8 mouse cellular contexts compared by ENCODE assay signal in the genomic region with DNA sequence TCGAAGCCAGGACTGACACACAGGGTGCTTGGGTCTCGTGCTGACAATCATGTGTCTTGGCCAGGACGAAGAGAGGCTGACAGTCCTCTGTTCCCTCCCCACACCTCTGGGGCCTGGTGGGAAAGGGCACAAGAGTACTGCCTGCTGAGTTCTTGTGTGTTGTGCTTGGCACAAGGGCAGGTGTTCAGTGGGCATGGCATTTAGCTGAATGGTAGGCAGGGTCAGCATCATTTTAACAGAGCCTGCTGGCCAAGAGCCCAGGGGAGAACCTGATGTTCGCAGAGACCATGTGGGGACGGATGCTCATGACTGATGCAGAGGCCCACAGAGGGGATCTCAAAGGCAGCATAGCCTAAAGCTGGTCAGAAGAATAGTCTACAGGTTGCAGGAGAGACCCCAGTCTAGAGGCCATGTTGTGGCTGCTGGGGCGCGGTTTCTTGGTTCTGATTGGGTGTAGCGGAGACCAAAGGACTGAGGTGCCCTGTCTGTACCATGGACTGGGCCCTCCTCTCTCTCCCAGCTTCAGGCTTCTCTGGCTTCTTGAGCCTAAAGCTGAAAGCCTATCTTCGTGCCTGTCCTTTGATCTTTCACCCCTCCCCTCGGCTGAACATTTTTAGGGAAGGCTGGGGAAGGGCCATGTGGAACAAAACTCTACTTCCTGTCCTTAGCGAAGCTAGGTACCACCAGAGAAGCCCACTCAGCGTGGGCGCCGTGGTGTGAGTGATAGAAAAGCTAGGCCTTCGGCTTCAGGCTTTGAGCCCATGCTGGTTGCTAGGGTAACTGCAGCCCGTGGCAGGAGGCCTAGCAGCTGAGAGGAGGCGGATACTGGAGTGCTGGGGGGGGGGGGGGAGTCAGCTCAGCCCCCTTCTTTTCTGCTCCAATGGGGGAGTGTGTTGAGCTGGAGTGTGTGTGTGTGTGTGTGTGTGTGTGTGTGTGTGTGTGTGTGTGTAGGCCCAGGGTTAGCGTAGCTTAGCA.
A peak's percentile ranks its signal among the peaks of the same experiment; 100 is the strongest.
DNase-seq lines count a peak whose midpoint lies in the region; ATAC-seq and TF ChIP-seq lines count a peak whose summit lies in the region.
"Had no signal": no experiment of that assay in that cellular context is flagged by ENCODE, and none has a peak within 500 bp of the region (broad histone marks: within the 10 kb centered on the region; RNA-seq: fewer than 3 reads in every experiment).

No protein-coding gene starts in this region.

- no peak for TF ChIP-seq POLR2A in testis, adult 2 months (IDR thresholded peaks at IDR 0.05; ENCODE audit: control insufficient read depth, low read depth, low read length)

- intact Hi-C loops in left cerebral cortex, postnatal 4 days (cut with DNase I): no loop called here

- no peak for DNase-seq in testis, postnatal 10 days (ENCODE audit: low spot score)
- peak; percentile 91 for DNase-seq in hindbrain, postnatal 0 days (ENCODE audit: low spot score)
- peak; percentile 79 for DNase-seq in left cerebral cortex, postnatal 4 days
- DNase-seq in right cerebral cortex, postnatal 10 days (ENCODE audit: low spot score in 2 of 2): peak; percentile 93 to 96
- DNase-seq: liver, embryonic 13.5 days had no signal

- no peaks in the 10 kb centered on the region for H3K27me3 ChIP-seq in testis, adult 2 months (ENCODE audit: control insufficient read depth, insufficient read depth, low read length)
- H3K27me3 ChIP-seq in forebrain, embryonic 12.5 days: no peaks in the 10 kb centered on the region
- H3K27me3 ChIP-seq in hindbrain, postnatal 0 days (ENCODE audit: insufficient read depth, low read length): no peaks in the 10 kb centered on the region
- H3K27me3 ChIP-seq: liver, embryonic 13.5 days had no signal

- peak overlapping the region; percentile 54 for H3K4me3 ChIP-seq in testis, adult 2 months (ENCODE audit: control insufficient read depth, low read depth, low read length)
- H3K4me3 ChIP-seq in forebrain, embryonic 12.5 days (replicated peaks): no peak overlapping the region
- no peak overlapping the region for H3K4me3 ChIP-seq in hindbrain, postnatal 0 days (ENCODE audit: low read length)
- H3K4me3 ChIP-seq: liver, embryonic 13.5 days had no signal

- H3K9ac ChIP-seq in forebrain, embryonic 12.5 days: no peak overlapping the region
- no peak overlapping the region for H3K9ac ChIP-seq in hindbrain, postnatal 0 days (replicated peaks; ENCODE audit: low read length)
- H3K9ac ChIP-seq: liver, embryonic 13.5 days had no signal

- TF ChIP-seq CTCF in testis, adult 2 months (IDR thresholded peaks at IDR 0.05; ENCODE audit: control insufficient read depth, insufficient read depth, insufficient replicate concordance, low read depth, low read length): no peak
- TF ChIP-seq CTCF in hindbrain, postnatal 0 days (IDR thresholded peaks at IDR 0.05; ENCODE audit: low read depth): no peak

- ATAC-seq in forebrain, embryonic 12.5 days (ENCODE audit: low FRiP score): peak; percentile 86
- ATAC-seq in hindbrain, postnatal 0 days: peak; percentile 86
- no peak for ATAC-seq in granulocyte monocyte progenitor cell, adult 5-6 weeks (replicated peaks; ENCODE audit: poor library complexity, severe bottlenecking)

- no peaks in the 10 kb centered on the region for H3K9me3 ChIP-seq in forebrain, embryonic 12.5 days
- no peaks in the 10 kb centered on the region for H3K9me3 ChIP-seq in hindbrain, postnatal 0 days (ENCODE audit: low read length)
- H3K9me3 ChIP-seq: liver, embryonic 13.5 days had no signal

- peaks cover 16% of the 10 kb centered on the region for H3K4me1 ChIP-seq in testis, adult 2 months (ENCODE audit: control insufficient read depth, insufficient read depth, low read length)
- peaks cover 30% of the 10 kb centered on the region for H3K4me1 ChIP-seq in forebrain, embryonic 12.5 days
- H3K4me1 ChIP-seq in hindbrain, postnatal 0 days (ENCODE audit: insufficient read depth, low read length): peaks cover 27% of the 10 kb centered on the region

- H3K27ac ChIP-seq in testis, adult 2 months (ENCODE audit: control insufficient read depth, insufficient read depth, low read depth, low read length): peak overlapping the region; percentile 65; the same call in 1 of the 2 replicates
- peak overlapping the region; percentile 78 for H3K27ac ChIP-seq in forebrain, embryonic 12.5 days
- H3K27ac ChIP-seq in hindbrain, postnatal 0 days: peak overlapping the region; percentile 77; the same call in 1 of the 2 replicates
- H3K27ac ChIP-seq: liver, embryonic 13.5 days had no signal

- 36% methylated on average over 18 of the region's 18 CpGs for WGBS in forebrain, embryonic 12.5 days
- WGBS in hindbrain, postnatal 0 days: 28% methylated on average over 18 of the region's 18 CpGs

- H3K36me3 ChIP-seq in testis, adult 2 months (ENCODE audit: control insufficient read depth, insufficient read depth, low read length): no peaks in the 10 kb centered on the region
- H3K36me3 ChIP-seq in forebrain, embryonic 12.5 days (replicated peaks): no peaks in the 10 kb centered on the region; the same call in 1 of the 2 replicates
- H3K36me3 ChIP-seq in hindbrain, postnatal 0 days (ENCODE audit: insufficient read depth, low read length): no peaks in the 10 kb centered on the region
- H3K36me3 ChIP-seq: liver, embryonic 13.5 days had no signal

- H3K4me2 ChIP-seq in forebrain, embryonic 12.5 days: 0 out of 2 replicates have a peak overlapping the region, but pooled peaks have one; percentile 2
- no peak overlapping the region for H3K4me2 ChIP-seq in hindbrain, postnatal 0 days (ENCODE audit: low read depth, low read length)
- H3K4me2 ChIP-seq: liver, embryonic 13.5 days had no signal
